Mouse (Mus musculus): Measurements from ENCODE around the gene Gucy1a1. TPM values are rescaled to one million over a fixed set of nuclear protein-coding genes. Genes with fewer than 3 reads are reported as not detected.
"Not testable (repeated sequence)": the region's sequence is repeated elsewhere in the genome, so short reads cannot be mapped to it uniquely, and the experiment has no call there.

Gucy1a1 gene
- polyA plus RNA-seq, 1 experiment from 2014 or later: 69.3 TPM

DNA sequence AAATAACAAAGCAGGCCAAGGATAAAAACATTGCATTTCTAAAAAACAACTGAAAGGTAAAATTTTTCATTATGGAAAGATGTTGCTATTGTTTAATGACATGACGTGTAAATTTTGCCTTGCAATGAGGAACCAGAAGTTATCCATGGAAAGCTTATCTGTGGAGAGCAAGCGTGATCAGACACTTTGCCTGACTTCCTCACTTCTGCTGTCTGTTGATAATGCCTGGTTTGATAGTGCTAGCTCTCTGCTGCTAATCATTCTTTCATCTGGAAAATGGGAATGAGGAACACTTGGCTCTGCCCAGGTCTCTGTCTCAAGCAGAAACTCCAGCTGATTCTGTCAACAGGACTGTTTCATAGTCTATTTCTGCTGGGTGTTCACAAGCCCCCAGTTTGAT lies 20.3 kb upstream of the Gucy1a1 start:
- H3K27me3 ChIP-seq (ENCODE audit: control insufficient read depth, insufficient read depth, low read length): no peaks in the 10 kb centered on the region
- no peak overlapping the region for H3K9ac ChIP-seq (ENCODE audit: low read length)
- H3K4me2 ChIP-seq (ENCODE audit: low read length): no peak overlapping the region
- no peaks in the 10 kb centered on the region for H3K9me3 ChIP-seq (ENCODE audit: control insufficient read depth, low read length)
- WGBS: 46% methylated on average over 2 of the region's 2 CpGs
- ATAC-seq (ENCODE audit: insufficient number of reproducible peaks, insufficient read depth, low FRiP score, low read depth): no peak
- no peak overlapping the region for H3K4me3 ChIP-seq (ENCODE audit: control insufficient read depth in 1 of 2, insufficient read depth in 1 of 2, low read depth in 1 of 2, low read length in 2 of 2)
- no peak overlapping the region for H3K27ac ChIP-seq (replicated peaks in 1 of 2; ENCODE audit: control insufficient read depth in 1 of 2, insufficient read depth in 1 of 2, low read depth in 2 of 2, low read length in 2 of 2)
- H3K4me1 ChIP-seq (ENCODE audit: control insufficient read depth in 2 of 2, insufficient read depth in 2 of 2, low read length in 2 of 2): no peaks in the 10 kb centered on the region
- H3K36me3 ChIP-seq (ENCODE audit: control insufficient read depth, insufficient read depth, low read length): no peaks in the 10 kb centered on the region

DNA sequence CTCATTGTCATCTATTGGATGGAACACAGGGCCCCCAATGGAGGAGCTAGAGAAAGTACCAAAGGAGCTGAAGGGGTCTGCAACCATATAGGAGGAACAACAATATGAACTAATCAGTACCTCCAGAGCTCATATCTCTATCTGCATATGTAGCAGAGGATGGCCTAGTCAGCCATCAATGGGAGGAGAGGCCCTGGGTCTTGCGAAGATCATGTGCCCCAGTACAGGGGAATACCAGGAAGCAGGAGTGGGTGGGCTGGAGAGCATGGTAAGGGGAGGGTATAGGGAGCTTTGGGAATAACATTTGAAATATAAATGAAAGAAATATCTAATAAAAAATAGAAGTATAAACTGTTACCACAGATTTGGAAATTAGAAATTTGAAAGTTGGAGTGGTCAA lies 17.4 kb upstream of the Gucy1a1 start:
- H3K4me3 ChIP-seq (ENCODE audit: control insufficient read depth in 1 of 2, insufficient read depth in 1 of 2, low read depth in 1 of 2, low read length in 2 of 2); H3K9me3 ChIP-seq (ENCODE audit: control insufficient read depth, low read length); ATAC-seq (ENCODE audit: insufficient number of reproducible peaks, insufficient read depth, low FRiP score, low read depth); H3K27ac ChIP-seq (replicated peaks in 1 of 2; ENCODE audit: control insufficient read depth in 1 of 2, insufficient read depth in 1 of 2, low read depth in 2 of 2, low read length in 2 of 2); H3K4me2 ChIP-seq (ENCODE audit: low read length); H3K4me1 ChIP-seq (ENCODE audit: control insufficient read depth in 2 of 2, insufficient read depth in 2 of 2, low read length in 2 of 2); H3K9ac ChIP-seq (ENCODE audit: low read length); H3K36me3 ChIP-seq (ENCODE audit: control insufficient read depth, insufficient read depth, low read length); H3K27me3 ChIP-seq (ENCODE audit: control insufficient read depth, insufficient read depth, low read length): not testable (repeated sequence)
- 86% methylated on average over 1 of the region's 1 CpGs for WGBS

DNA sequence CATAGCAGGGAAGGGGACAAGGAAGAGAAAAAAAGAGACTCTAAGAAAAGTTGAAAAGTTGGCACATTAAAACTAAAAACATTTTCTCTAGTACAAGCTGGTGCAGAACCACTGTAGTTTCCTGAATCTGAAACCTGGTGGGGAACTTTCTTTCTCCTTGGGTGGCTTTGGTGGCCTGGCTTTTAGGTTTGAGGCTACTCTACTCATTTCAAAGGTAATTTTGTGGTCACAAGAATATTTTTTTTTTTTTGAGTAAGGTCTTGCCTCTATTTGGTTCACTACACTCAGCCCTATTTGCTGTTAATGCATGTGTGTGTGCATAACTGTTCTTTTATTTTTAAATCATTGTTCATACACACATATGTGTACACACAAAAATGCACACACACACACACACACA lies 389 bp upstream of the Gucy1a1 start:
- peak overlapping the region; percentile 66 to 75; a peak in 3 of 4 replicates for H3K4me3 ChIP-seq (ENCODE audit: control insufficient read depth in 1 of 2, insufficient read depth in 1 of 2, low read depth in 1 of 2, low read length in 2 of 2)
- ATAC-seq (ENCODE audit: insufficient number of reproducible peaks, insufficient read depth, low FRiP score, low read depth): no peak
- H3K27me3 ChIP-seq (ENCODE audit: control insufficient read depth, insufficient read depth, low read length): no peaks in the 10 kb centered on the region
- peaks cover 2 to 14% of the 10 kb centered on the region in 2 experiments; a peak in 3 of 4 replicates for H3K4me1 ChIP-seq (ENCODE audit: control insufficient read depth in 2 of 2, insufficient read depth in 2 of 2, low read length in 2 of 2)
- H3K9me3 ChIP-seq (ENCODE audit: control insufficient read depth, low read length): no peaks in the 10 kb centered on the region
- no peaks in the 10 kb centered on the region for H3K36me3 ChIP-seq (ENCODE audit: control insufficient read depth, insufficient read depth, low read length)
- peak overlapping the region; percentile 76 for H3K4me2 ChIP-seq (ENCODE audit: low read length)
- peak overlapping the region; percentile 2 to 84; a peak in 2 of 4 replicates for H3K27ac ChIP-seq (replicated peaks in 1 of 2; ENCODE audit: control insufficient read depth in 1 of 2, insufficient read depth in 1 of 2, low read depth in 2 of 2, low read length in 2 of 2)
- peak overlapping the region; percentile 88; the same call in 1 of the 2 replicates for H3K9ac ChIP-seq (ENCODE audit: low read length)

GRCm38 (mm10) chr3:82144725-82145125 lies 864 bp downstream of the Gucy1a1 start:
- Histone ChIP-seq H3K4me3 (ENCODE audit: control insufficient read depth in 1 of 2, insufficient read depth in 1 of 2, low read depth in 1 of 2, low read length in 2 of 2) (peak overlapping the region; percentile 66 to 75), H3K9ac (ENCODE audit: low read length) (peak overlapping the region; percentile 88), H3K36me3 (ENCODE audit: control insufficient read depth, insufficient read depth, low read length) (no peaks in the 10 kb centered on the region), H3K4me2 (ENCODE audit: low read length) (peak overlapping the region; percentile 76), H3K27ac (replicated peaks in 1 of 2; ENCODE audit: control insufficient read depth in 1 of 2, insufficient read depth in 1 of 2, low read depth in 2 of 2, low read length in 2 of 2) (peak overlapping the region; percentile 81 to 84), H3K9me3 (ENCODE audit: control insufficient read depth, low read length) (no peaks in the 10 kb centered on the region), H3K4me1 (ENCODE audit: control insufficient read depth in 2 of 2, insufficient read depth in 2 of 2, low read length in 2 of 2) (peaks cover 2 to 17% of the 10 kb centered on the region in 2 experiments; a peak in 3 of 4 replicates), H3K27me3 (ENCODE audit: control insufficient read depth, insufficient read depth, low read length) (no peaks in the 10 kb centered on the region)
- WGBS: 1% methylated on average over 14 of the region's 14 CpGs
- ATAC-seq (ENCODE audit: insufficient number of reproducible peaks, insufficient read depth, low FRiP score, low read depth): no peak; the same call in 1 of the 2 replicates

DNA sequence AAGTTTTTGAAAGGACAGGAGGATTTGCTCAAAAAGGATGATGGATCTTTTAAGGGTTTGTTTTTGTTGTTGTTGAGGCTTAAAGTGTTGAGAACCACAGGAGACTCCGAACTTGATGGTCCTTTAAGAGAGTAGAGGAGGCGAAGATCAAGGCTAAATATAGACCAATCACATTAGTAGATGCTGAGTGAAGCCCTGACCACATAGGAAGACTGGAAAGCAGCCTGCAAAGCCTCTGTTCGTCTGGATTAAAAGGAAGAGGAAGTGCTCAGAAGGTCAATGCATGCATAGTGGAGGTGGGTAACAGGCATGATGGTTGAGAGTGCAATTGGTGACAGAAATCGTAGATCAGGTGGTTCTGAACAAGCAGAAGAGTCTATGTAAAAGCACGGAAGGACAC lies 4.8 kb downstream of the Gucy1a1 start:
- 23% methylated on average over 5 of the region's 5 CpGs for WGBS
- peak overlapping the region; percentile 63 for H3K9ac ChIP-seq (ENCODE audit: low read length)

DNA sequence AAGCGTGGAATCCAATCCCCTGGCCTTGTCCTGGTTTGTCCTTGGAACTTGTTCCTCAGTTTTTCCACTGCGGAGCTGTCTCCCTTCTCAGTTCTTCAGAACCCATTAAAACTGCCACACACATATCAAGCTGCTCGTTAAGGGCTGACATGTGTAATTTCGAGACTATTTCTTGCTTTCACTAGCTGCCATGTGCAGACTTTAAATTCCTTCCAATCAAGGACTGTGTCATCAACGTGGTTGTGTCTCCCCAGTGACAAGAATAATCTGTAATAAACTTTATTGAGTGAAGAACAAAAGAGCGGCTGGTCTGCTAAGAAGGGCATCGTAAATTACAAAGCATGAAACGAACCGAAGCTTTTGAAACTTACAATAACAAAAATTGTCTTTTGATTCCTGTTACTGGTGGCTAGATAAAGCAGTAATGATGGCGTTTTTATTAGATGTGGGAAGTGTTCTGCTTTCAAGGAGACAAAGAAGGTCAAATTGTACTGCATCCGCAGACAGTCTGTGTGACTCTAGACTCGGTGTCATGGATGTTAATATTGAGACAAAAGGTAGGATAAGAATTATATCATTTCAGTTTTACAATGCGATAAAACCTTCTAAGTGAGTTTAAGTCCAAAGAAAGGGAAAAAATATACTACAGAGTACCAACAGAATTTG lies 7.5 kb downstream of the Gucy1a1 start:
- no peak overlapping the region for H3K4me3 ChIP-seq (ENCODE audit: control insufficient read depth in 1 of 2, insufficient read depth in 1 of 2, low read depth in 1 of 2, low read length in 2 of 2)
- no peaks in the 10 kb centered on the region for H3K36me3 ChIP-seq (ENCODE audit: control insufficient read depth, insufficient read depth, low read length)
- peak overlapping the region; percentile 16; the same call in 1 of the 2 replicates for H3K9ac ChIP-seq (ENCODE audit: low read length)
- 50% methylated on average over 13 of the region's 13 CpGs for WGBS
- ATAC-seq (ENCODE audit: insufficient number of reproducible peaks, insufficient read depth, low FRiP score, low read depth): no peak
- no peaks in the 10 kb centered on the region for H3K9me3 ChIP-seq (ENCODE audit: control insufficient read depth, low read length)
- H3K27me3 ChIP-seq (ENCODE audit: control insufficient read depth, insufficient read depth, low read length): no peaks in the 10 kb centered on the region
- H3K4me2 ChIP-seq (ENCODE audit: low read length): peak overlapping the region; percentile 40
- peak overlapping the region; percentile 18 to 78 for H3K27ac ChIP-seq (replicated peaks in 1 of 2; ENCODE audit: control insufficient read depth in 1 of 2, insufficient read depth in 1 of 2, low read depth in 2 of 2, low read length in 2 of 2)
- H3K4me1 ChIP-seq (ENCODE audit: control insufficient read depth in 2 of 2, insufficient read depth in 2 of 2, low read length in 2 of 2): peaks cover 6 to 23% of the 10 kb centered on the region in 2 experiments

More for the DNA sequence above, 4.8 kb downstream of the Gucy1a1 start:
- Histone ChIP-seq H3K4me1 (ENCODE audit: control insufficient read depth in 2 of 2, insufficient read depth in 2 of 2, low read length in 2 of 2) (peaks cover 6 to 28% of the 10 kb centered on the region in 2 experiments), H3K9me3 (ENCODE audit: control insufficient read depth, low read length) (no peaks in the 10 kb centered on the region), H3K4me2 (ENCODE audit: low read length) (peak overlapping the region; percentile 67), H3K27ac (replicated peaks in 1 of 2; ENCODE audit: control insufficient read depth in 1 of 2, insufficient read depth in 1 of 2, low read depth in 2 of 2, low read length in 2 of 2) (peak overlapping the region; percentile 63 to 85), H3K36me3 (ENCODE audit: control insufficient read depth, insufficient read depth, low read length) (no peaks in the 10 kb centered on the region), H3K27me3 (ENCODE audit: control insufficient read depth, insufficient read depth, low read length) (no peaks in the 10 kb centered on the region), H3K4me3 (ENCODE audit: control insufficient read depth in 1 of 2, insufficient read depth in 1 of 2, low read depth in 1 of 2, low read length in 2 of 2) (peak overlapping the region; percentile 31 to 45)
- ATAC-seq (ENCODE audit: insufficient number of reproducible peaks, insufficient read depth, low FRiP score, low read depth): no peak

DNA sequence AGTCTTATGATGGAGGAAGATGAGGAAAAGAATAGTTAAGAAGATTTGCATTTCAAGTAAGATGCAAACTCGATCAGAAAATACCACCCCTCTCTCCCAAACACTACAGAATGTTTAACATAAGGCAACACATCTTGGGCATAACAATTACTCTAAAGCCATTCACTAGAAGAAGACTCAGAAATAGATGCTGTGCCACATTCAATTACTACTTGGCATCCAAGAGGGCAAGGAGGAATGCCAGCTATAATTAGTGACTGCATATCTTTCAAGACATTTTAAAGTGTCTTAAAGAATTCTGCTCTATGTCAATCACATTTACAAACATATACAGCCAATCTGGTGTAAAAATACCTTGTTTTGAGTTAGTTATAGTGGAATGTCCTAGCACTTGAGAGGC lies 10.1 kb downstream of the Gucy1a1 start:
- Histone ChIP-seq H3K36me3 (ENCODE audit: control insufficient read depth, insufficient read depth, low read length) (no peaks in the 10 kb centered on the region), H3K9me3 (ENCODE audit: control insufficient read depth, low read length) (no peaks in the 10 kb centered on the region), H3K9ac (ENCODE audit: low read length) (no peak overlapping the region), H3K4me2 (ENCODE audit: low read length) (no peak overlapping the region), H3K27ac (replicated peaks in 1 of 2; ENCODE audit: control insufficient read depth in 1 of 2, insufficient read depth in 1 of 2, low read depth in 2 of 2, low read length in 2 of 2) (no peak overlapping the region), H3K27me3 (ENCODE audit: control insufficient read depth, insufficient read depth, low read length) (no peaks in the 10 kb centered on the region), H3K4me1 (ENCODE audit: control insufficient read depth in 2 of 2, insufficient read depth in 2 of 2, low read length in 2 of 2) (peaks cover 6 to 24% of the 10 kb centered on the region in 2 experiments), H3K4me3 (ENCODE audit: control insufficient read depth in 1 of 2, insufficient read depth in 1 of 2, low read depth in 1 of 2, low read length in 2 of 2) (no peak overlapping the region)
- 79% methylated on average over 1 of the region's 1 CpGs for WGBS
- ATAC-seq (ENCODE audit: insufficient number of reproducible peaks, insufficient read depth, low FRiP score, low read depth): no peak

DNA sequence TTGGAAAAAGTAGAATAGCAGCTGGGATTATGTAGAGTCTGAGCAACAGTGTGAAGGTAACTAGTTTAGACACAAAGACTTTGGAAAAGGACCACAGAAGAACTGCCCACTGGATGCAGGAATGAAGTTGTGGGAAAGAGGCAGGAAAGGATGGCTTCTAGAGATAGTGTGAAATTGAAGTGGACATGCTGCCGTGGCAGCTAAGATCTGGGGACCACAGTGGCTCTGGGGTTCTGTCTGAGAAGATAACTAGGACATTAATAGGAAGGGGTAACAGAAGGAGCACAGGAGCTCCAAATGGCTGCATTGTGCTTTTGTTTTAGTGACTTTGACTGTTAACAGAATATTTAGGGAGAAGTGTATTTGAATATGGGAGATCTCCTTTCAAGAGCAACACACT lies 16.3 kb downstream of the Gucy1a1 start:
- H3K27ac ChIP-seq (replicated peaks in 1 of 2; ENCODE audit: control insufficient read depth in 1 of 2, insufficient read depth in 1 of 2, low read depth in 2 of 2, low read length in 2 of 2): no peak overlapping the region
- no peak overlapping the region for H3K4me3 ChIP-seq (ENCODE audit: control insufficient read depth in 1 of 2, insufficient read depth in 1 of 2, low read depth in 1 of 2, low read length in 2 of 2)
- no peaks in the 10 kb centered on the region for H3K27me3 ChIP-seq (ENCODE audit: control insufficient read depth, insufficient read depth, low read length)
- no peaks in the 10 kb centered on the region for H3K9me3 ChIP-seq (ENCODE audit: control insufficient read depth, low read length)
- H3K9ac ChIP-seq (ENCODE audit: low read length): no peak overlapping the region
- H3K4me1 ChIP-seq (ENCODE audit: control insufficient read depth in 2 of 2, insufficient read depth in 2 of 2, low read length in 2 of 2): peaks cover 2 to 11% of the 10 kb centered on the region in 2 experiments; a peak in 3 of 4 replicates
- H3K36me3 ChIP-seq (ENCODE audit: control insufficient read depth, insufficient read depth, low read length): no peaks in the 10 kb centered on the region
- H3K4me2 ChIP-seq (ENCODE audit: low read length): no peak overlapping the region
- ATAC-seq (ENCODE audit: insufficient number of reproducible peaks, insufficient read depth, low FRiP score, low read depth): no peak
- WGBS: 4% methylated on average over 1 of the region's 1 CpGs
